Mouse (Mus musculus) CH12.LX (cell line): ENCODE measurements around the gene Ern1. TPM values are rescaled to one million over a fixed set of nuclear protein-coding genes. Genes with fewer than 3 reads are reported as not detected.

Experiments
- DNase-seq: peaks from one replicate; pipeline ENCODE4 v3.0.0-alpha.2; 2013; ENCODE audit errors: extremely low read depth
- H3K27ac ChIP-seq: 2 replicates; pipeline ENCODE4 v1.5.1; 2012; ENCODE audit warnings: low read depth, mild to moderate bottlenecking, control low read depth, moderate library complexity; ENCODE audit not compliant: insufficient read depth
- H3K27me3 ChIP-seq: replicated peaks from 2 replicates; pipeline ENCODE3; 2012; ENCODE audit warnings: inconsistent platforms
- H3K36me3 ChIP-seq, 2 experiments: replicated peaks in 1 of 2; 2 replicates each; pipeline versions ENCODE3 to v1.6.1; 2012; ENCODE audit warnings: inconsistent platforms in 1 of 2, low read length in 1 of 2, mild to moderate bottlenecking in 1 of 2, mixed read lengths in 1 of 2, moderate library complexity in 1 of 2; ENCODE audit not compliant: control insufficient read depth in 1 of 2, insufficient read depth in 1 of 2
- H3K4me1 ChIP-seq, 2 experiments: 2 replicates each; pipeline ENCODE4 v1.6.1; 2012; ENCODE audit warnings: inconsistent platforms in 1 of 2, moderate library complexity in 1 of 2; ENCODE audit not compliant: insufficient read depth in 2 of 2, control insufficient read depth in 1 of 2
- H3K4me2 ChIP-seq: 2 replicates; pipeline ENCODE4 v1.6.1; 2012; ENCODE audit warnings: low read depth, mild to moderate bottlenecking, control low read depth; ENCODE audit not compliant: poor library complexity, insufficient read depth, severe bottlenecking
- H3K4me3 ChIP-seq, 3 experiments: fragments of 150-350 bp in 1 of 3; sonication (generic) in 1 of 3; replicated peaks in 1 of 3; 2 replicates each; pipeline versions ENCODE3 to v1.5.1; 2011 to 2012; ENCODE audit warnings: low read depth in 2 of 3, low read length in 2 of 3, mild to moderate bottlenecking in 2 of 3, moderate library complexity in 2 of 3, control low read depth in 1 of 3, improper control_type of control experiment in 1 of 3, inconsistent platforms in 1 of 3, mixed read lengths in 1 of 3; ENCODE audit not compliant: poor library complexity in 1 of 3
- H3K79me2 ChIP-seq: replicated peaks from 2 replicates; pipeline ENCODE4 v1.6.1; 2012; ENCODE audit warnings: mild to moderate bottlenecking, moderate library complexity; ENCODE audit not compliant: control insufficient read depth, poor library complexity, insufficient read depth, severe bottlenecking; ENCODE audit errors: extremely low read depth
- H3K9ac ChIP-seq: 2 replicates; pipeline ENCODE4 v1.6.1; 2012; ENCODE audit warnings: low read depth, mild to moderate bottlenecking, control low read depth, moderate library complexity; ENCODE audit not compliant: insufficient read depth
- H3K9me3 ChIP-seq: replicated peaks from 2 replicates; pipeline ENCODE3; 2012; ENCODE audit warnings: low read length, inconsistent platforms, mixed read lengths
- BHLHE40 ChIP-seq: IDR thresholded peaks from 2 replicates; pipeline ENCODE4 v1.6.1; 2011; ENCODE audit warnings: mild to moderate bottlenecking, low read depth, low read length, improper control_type of control experiment
- CTCF ChIP-seq, 2 experiments: IDR thresholded peaks in 1 of 2; conservative IDR thresholded peaks in 1 of 2; 2 replicates each; pipeline ENCODE4 v1.5.1; 2011 to 2012; ENCODE audit warnings: low read depth in 2 of 2, low read length in 2 of 2, improper control_type of control experiment in 1 of 2, inconsistent platforms in 1 of 2, mild to moderate bottlenecking in 1 of 2, moderate library complexity in 1 of 2
- ELF1 ChIP-seq: IDR thresholded peaks from 2 replicates; pipeline ENCODE4 v1.6.1; 2014; ENCODE audit warnings: low read depth, mild to moderate bottlenecking, inconsistent platforms, low read length, improper control_type of control experiment
- ETS1 ChIP-seq: conservative IDR thresholded peaks from 2 replicates; pipeline ENCODE4 v1.6.1; 2012; ENCODE audit warnings: low read depth, mild to moderate bottlenecking, inconsistent platforms, low read length, improper control_type of control experiment, moderate library complexity
- GABPA ChIP-seq: IDR thresholded peaks from 2 replicates; pipeline ENCODE4 v1.6.1; 2012; ENCODE audit warnings: low read depth, low read length, improper control_type of control experiment, inconsistent platforms; ENCODE audit not compliant: insufficient replicate concordance
- HCFC1 ChIP-seq: IDR thresholded peaks from 2 replicates; pipeline ENCODE4 v1.6.1; 2012; ENCODE audit warnings: low read depth, mild to moderate bottlenecking, inconsistent platforms, low read length, improper control_type of control experiment
- IRF4 ChIP-seq: IDR thresholded peaks from 2 replicates; pipeline ENCODE4 v1.6.1; 2014; ENCODE audit warnings: low read depth, mild to moderate bottlenecking, inconsistent platforms, low read length, improper control_type of control experiment
- JUN ChIP-seq: IDR thresholded peaks from 2 replicates; pipeline ENCODE4 v1.6.1; 2011; ENCODE audit warnings: low read depth, mild to moderate bottlenecking, low read length, improper control_type of control experiment, moderate library complexity; ENCODE audit not compliant: insufficient read depth
- JUND ChIP-seq: conservative IDR thresholded peaks from 2 replicates; pipeline ENCODE4 v1.6.1; 2011; ENCODE audit warnings: low read depth, low read length, improper control_type of control experiment
- MAFK ChIP-seq: IDR thresholded peaks from 2 replicates; pipeline ENCODE4 v1.6.1; 2011; ENCODE audit warnings: low read length, improper control_type of control experiment; ENCODE audit not compliant: insufficient replicate concordance
- MAX ChIP-seq: IDR thresholded peaks from 2 replicates; pipeline ENCODE4 v1.6.1; 2011; ENCODE audit warnings: low read length, improper control_type of control experiment
- MEF2A ChIP-seq: IDR thresholded peaks from 2 replicates; pipeline ENCODE4 v1.6.1; 2014; ENCODE audit warnings: low read depth, mild to moderate bottlenecking, inconsistent platforms, low read length, improper control_type of control experiment, borderline replicate concordance
- MXI1 ChIP-seq: IDR thresholded peaks from 2 replicates; pipeline ENCODE4 v1.6.1; 2011; ENCODE audit warnings: mild to moderate bottlenecking, low read depth, low read length, improper control_type of control experiment
- MYC ChIP-seq: IDR thresholded peaks from 2 replicates; pipeline ENCODE4 v1.6.1; 2011; ENCODE audit warnings: low read depth, mild to moderate bottlenecking, improper control_type of control experiment, low read length
- NELFE ChIP-seq: IDR thresholded peaks from 2 replicates; pipeline ENCODE4 v1.6.1; 2011; ENCODE audit warnings: low read depth, low read length, improper control_type of control experiment
- NRF1 ChIP-seq: IDR thresholded peaks from 2 replicates; pipeline ENCODE4 v1.6.1; 2014; ENCODE audit warnings: low read depth, mild to moderate bottlenecking, inconsistent platforms, low read length, improper control_type of control experiment, moderate library complexity
- PAX5 ChIP-seq: IDR thresholded peaks from 2 replicates; pipeline ENCODE4 v1.6.1; 2012; ENCODE audit warnings: low read length, inconsistent platforms, mixed read lengths
- POLR2AphosphoS2 ChIP-seq: IDR thresholded peaks from 2 replicates; pipeline ENCODE4 v1.6.1; 2011; ENCODE audit warnings: low read depth, low read length, improper control_type of control experiment
- RAD21 ChIP-seq: IDR thresholded peaks from 2 replicates; pipeline ENCODE4 v1.6.1; 2011; ENCODE audit warnings: low read depth, mild to moderate bottlenecking, low read length, improper control_type of control experiment, moderate library complexity
- SIN3A ChIP-seq: IDR thresholded peaks from 2 replicates; pipeline ENCODE4 v1.6.1; 2012; ENCODE audit warnings: low read length, improper control_type of control experiment, inconsistent platforms
- SMC3 ChIP-seq: IDR thresholded peaks from 2 replicates; pipeline ENCODE4 v1.6.1; 2011; ENCODE audit warnings: low read depth, low read length, improper control_type of control experiment
- TCF12 ChIP-seq: IDR thresholded peaks from 2 replicates; pipeline ENCODE4 v1.6.1; 2014; ENCODE audit warnings: low read depth, mild to moderate bottlenecking, inconsistent platforms, low read length, improper control_type of control experiment
- USF2 ChIP-seq: conservative IDR thresholded peaks from 2 replicates; pipeline ENCODE4 v1.6.1; 2011; ENCODE audit warnings: low read depth, low read length, improper control_type of control experiment
- ZC3H11A ChIP-seq: IDR thresholded peaks from 2 replicates; pipeline ENCODE4 v1.6.1; 2012; ENCODE audit warnings: low read depth, mild to moderate bottlenecking, inconsistent platforms, low read length, improper control_type of control experiment
- ZKSCAN1 ChIP-seq: IDR thresholded peaks from 2 replicates; pipeline ENCODE4 v1.6.1; 2012; ENCODE audit warnings: low read depth, inconsistent platforms, low read length, improper control_type of control experiment, borderline replicate concordance
- ZMIZ1 ChIP-seq: IDR thresholded peaks from 2 replicates; pipeline ENCODE4 v1.6.1; 2012; ENCODE audit warnings: low read depth, mild to moderate bottlenecking, inconsistent platforms, low read length, improper control_type of control experiment
- ZNF384 ChIP-seq: IDR thresholded peaks from 2 replicates; pipeline ENCODE4 v1.6.1; 2012; ENCODE audit warnings: low read depth, low read length, improper control_type of control experiment, inconsistent platforms
- dilution Hi-C: fragments of 300-500 bp; cut with MboI; formaldehyde crosslinking; loops from 2 replicates; pipeline ENCODE4 v1.14.3; 2020; ENCODE audit warnings: low sequenced_read_pairs; ENCODE audit not compliant: extremely low pct_unique_long_range_greater_than_20kb, extremely low pct_ligation_motif_present
- in situ Hi-C: fragments of 300-500 bp; cut with MboI; formaldehyde crosslinking; loops from 3 replicates; pipeline ENCODE4 v1.14.3; 2019; ENCODE audit warnings: low sequenced_read_pairs, low pct_ligation_motif_present, low pct_unique_long_range_greater_than_20kb, mixed read lengths
- polyA plus RNA-seq: library from polyadenylated mRNA; unstranded; fragments of >175 nt; gene quantifications from 2 replicates; pipeline ENCODE4 v1.2.1, GENCODE M21; 2012; ENCODE audit warnings: low read depth; ENCODE audit not compliant: insufficient read length
- total RNA-seq, 2 experiments: library from RNA; depleted of rRNA; stranded (reverse); fragments of 300-350 nt in 1 of 2; fragments of >200 nt in 1 of 2; gene quantifications; 2 replicates each; pipeline ENCODE4 v1.2.3; 2012 to 2014

Gene Ern1
- total and polyA plus RNA-seq, 3 experiments, result 3.0 to 21.7 (median 7.7) TPM

DNA sequence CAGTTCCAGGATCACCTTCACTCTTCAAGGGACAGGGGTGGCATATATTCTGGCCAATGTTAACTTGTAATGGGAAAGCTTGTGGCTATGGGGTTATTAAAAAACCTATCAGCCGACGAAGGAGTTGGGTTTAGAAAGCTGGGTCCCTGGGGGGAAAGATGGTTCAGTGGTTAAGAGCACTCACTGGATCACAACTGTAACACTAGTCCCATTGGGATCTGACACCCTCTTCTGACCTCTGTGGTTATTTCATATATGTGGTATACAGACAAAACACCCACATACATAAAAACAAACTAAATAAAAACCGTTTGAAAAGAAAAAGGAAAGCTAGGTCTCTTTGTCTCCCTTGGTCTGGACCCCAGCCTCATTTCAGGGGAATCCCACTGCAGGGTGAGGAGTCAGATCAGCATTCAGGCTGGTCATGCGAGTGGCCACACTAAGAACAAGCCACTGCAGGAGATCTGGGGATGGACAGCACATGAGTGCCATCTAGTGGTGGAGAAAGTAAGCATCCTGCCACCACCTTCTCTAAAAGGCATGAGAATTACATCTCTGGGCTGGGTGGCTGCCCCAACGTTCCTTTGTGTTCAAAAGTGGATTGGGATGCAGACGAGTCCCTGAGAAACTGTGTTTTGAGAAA is 96.0 kb downstream of the Ern1 start:
- Histone ChIP-seq H3K27me3 (no peaks in the 10 kb centered on the region), H3K27ac (no peak overlapping the region), H3K4me3 (no peak overlapping the region), H3K79me2 (no peaks in the 10 kb centered on the region; the same call in 1 of the 2 replicates), H3K36me3 (peaks cover 29 to 50% of the 10 kb centered on the region in 2 experiments), H3K9ac (no peak overlapping the region), H3K4me1 (peaks cover 3 to 24% of the 10 kb centered on the region in 2 experiments; a peak in 2 of 4 replicates), H3K9me3 (no peaks in the 10 kb centered on the region), H3K4me2 (no peak overlapping the region)
- TF ChIP-seq ZC3H11A (peak; percentile 11; the same call in 1 of the 2 replicates), HCFC1 (no peak), GABPA (no peak), SMC3 (peak; percentile 88), JUND (0 out of 2 replicates have a peak, but pooled peaks have one; percentile 14), ETS1 (no peak), PAX5 (no peak), MXI1 (0 out of 2 replicates have a peak, but pooled peaks have one; percentile 27), MAFK (no peak), ZNF384 (no peak), CTCF (conservative IDR thresholded peaks at IDR 0.05 in 1 of 2, IDR thresholded peaks at IDR 0.05 in 1 of 2; ENCODE audit: low read depth in 2 of 2, low read length in 2 of 2) (peak; percentile 96 to 98), NRF1 (no peak), ELF1 (peak; percentile 14; the same call in 1 of the 2 replicates), TCF12 (0 out of 2 replicates have a peak, but pooled peaks have one; percentile 54), MAX (peak; percentile 61), IRF4 (peak; percentile 69), USF2 (no peak), BHLHE40 (peak; percentile 62; the same call in 1 of the 2 replicates), MYC (peak; percentile 61; the same call in 1 of the 2 replicates), RAD21 (peak; percentile 97), POLR2AphosphoS2 (peak; percentile 51; the same call in 1 of the 2 replicates), MEF2A (peak; percentile 45; the same call in 1 of the 2 replicates), SIN3A (no peak), ZMIZ1 (peak; percentile 16; the same call in 1 of the 2 replicates), ZKSCAN1 (peak; percentile 69), NELFE (peak; percentile 63), JUN (no peak)
- in situ Hi-C loops, result loop anchor here (5.0 kb wide), 1 partner anchor 64 kb away; no protein-coding TSS in a partner anchor
- DNase-seq, result peak; percentile 89
- dilution Hi-C loops, result no loop called here
